Mouse (Mus musculus) limb, embryonic 12.5 days (tissue): ENCODE results near the gene Kctd13. TPM values are rescaled to one million over a fixed set of nuclear protein-coding genes. Genes with fewer than 3 reads are reported as not detected.
"Not testable (repeated sequence)": the region's sequence is repeated elsewhere in the genome, so short reads cannot be mapped to it uniquely, and the experiment has no call there.

Source experiments
- ATAC-seq: fragments of 200-750 bp; cut with Nextera tagmentation; 2 replicates; pipeline ENCODE4 v1.8.0; 2017; ENCODE audit warnings: low read depth, moderate TSS enrichment; ENCODE audit not compliant: insufficient number of reproducible peaks, insufficient read depth, low FRiP score, low TSS enrichment
- H3K27ac ChIP-seq: fragments of 300-500 bp; sonication (generic); 2 replicates; pipeline ENCODE4 v1.5.1; 2016; ENCODE audit warnings: mild to moderate bottlenecking, moderate library complexity
- H3K27me3 ChIP-seq: fragments of 300-500 bp; sonication (generic); 2 replicates; pipeline ENCODE4 v1.6.1; 2016; ENCODE audit warnings: mild to moderate bottlenecking, moderate library complexity
- H3K36me3 ChIP-seq: fragments of 300-500 bp; sonication (generic); 2 replicates; pipeline ENCODE4 v1.6.1; 2016; ENCODE audit warnings: mild to moderate bottlenecking, moderate library complexity
- H3K4me1 ChIP-seq: fragments of 300-500 bp; sonication (generic); replicated peaks from 2 replicates; pipeline ENCODE4 v1.6.1; 2016
- H3K4me2 ChIP-seq: fragments of 300-500 bp; sonication (generic); 2 replicates; pipeline ENCODE4 v1.6.1; 2016; ENCODE audit warnings: mild to moderate bottlenecking, moderate library complexity
- H3K4me3 ChIP-seq: fragments of 300-500 bp; sonication (generic); replicated peaks from 2 replicates; pipeline ENCODE4 v1.5.1; 2016; ENCODE audit warnings: mild to moderate bottlenecking
- H3K9ac ChIP-seq: fragments of 300-500 bp; sonication (generic); replicated peaks from 2 replicates; pipeline ENCODE4 v1.6.1; 2016; ENCODE audit warnings: mild to moderate bottlenecking, moderate library complexity
- H3K9me3 ChIP-seq: fragments of 300-500 bp; sonication (generic); 2 replicates; pipeline ENCODE4 v1.6.1; 2016; ENCODE audit warnings: mild to moderate bottlenecking, moderate library complexity
- WGBS: fragments of 180-500 bp; shearing (Covaris S2); methylation state at CpG from one replicate; pipeline ENCODE4 v1.1.7; 2016; 5-methylcytosine and 5-hydroxymethylcytosine counted together
- polyA plus RNA-seq: library from polyadenylated mRNA; unstranded; fragments of >200 nt; fragmentation: Nextera tagmentation; extraction: Ambion mirVana; gene quantifications from 2 replicates; pipeline ENCODE4 v1.2.1, GENCODE M21; 2016

Gene Kctd13
- polyA plus RNA-seq, 1 experiment from 2014 or later: 19.7 TPM

- ATAC-seq: no peak
- Histone ChIP-seq H3K9ac (no peak overlapping the region), H3K27me3 (no peaks in the 10 kb centered on the region), H3K4me2 (no peak overlapping the region), H3K4me1 (no peaks in the 10 kb centered on the region), H3K4me3 (no peak overlapping the region), H3K27ac (no peak overlapping the region), H3K36me3 (no peaks in the 10 kb centered on the region), H3K9me3 (no peaks in the 10 kb centered on the region)
- WGBS: 81% methylated on average over 3 of the region's 3 CpGs
Measured at GRCm38 (mm10) chr7:126905590-126905989, 23.1 kb upstream of the Kctd13 start.

DNA sequence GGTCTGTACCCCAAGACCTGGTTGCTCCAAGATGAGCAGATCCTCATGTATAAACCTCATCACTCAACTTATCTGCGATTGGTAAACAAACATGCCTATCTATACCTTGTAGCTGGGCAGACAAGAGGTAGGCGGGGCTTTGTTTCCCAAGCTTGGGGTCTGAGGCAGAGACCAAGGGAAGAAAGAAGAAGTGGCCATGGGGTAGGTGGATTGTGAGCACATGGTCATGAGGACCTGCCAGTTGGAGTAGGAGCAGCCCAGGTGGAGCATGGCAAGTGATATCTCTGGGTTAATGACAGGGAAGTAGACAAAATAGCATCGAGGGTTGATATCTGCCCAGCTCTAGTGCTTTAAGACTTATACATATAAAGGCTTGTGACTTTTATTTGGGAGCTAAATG is 13.8 kb upstream of the Kctd13 start:
- no peaks in the 10 kb centered on the region for H3K27me3 ChIP-seq
- H3K4me1 ChIP-seq: no peaks in the 10 kb centered on the region
- 86% methylated on average over 3 of the region's 3 CpGs for WGBS

GRCm38 (mm10) chr7:126918356-126918755 is 10.3 kb upstream of the Kctd13 start:
- not testable (repeated sequence) for H3K27ac ChIP-seq, ATAC-seq, H3K4me3 ChIP-seq, H3K4me2 ChIP-seq, H3K27me3 ChIP-seq, H3K9ac ChIP-seq, H3K9me3 ChIP-seq, H3K4me1 ChIP-seq, H3K36me3 ChIP-seq
- WGBS: 36% methylated on average over 4 of the region's 4 CpGs

More for the DNA sequence above, 13.8 kb upstream of the Kctd13 start:
- no peak overlapping the region for H3K9ac ChIP-seq
- no peak overlapping the region for H3K27ac ChIP-seq
- ATAC-seq: no peak
- H3K36me3 ChIP-seq: no peaks in the 10 kb centered on the region
- no peak overlapping the region for H3K4me3 ChIP-seq
- no peak overlapping the region for H3K4me2 ChIP-seq
- H3K9me3 ChIP-seq: no peaks in the 10 kb centered on the region

DNA sequence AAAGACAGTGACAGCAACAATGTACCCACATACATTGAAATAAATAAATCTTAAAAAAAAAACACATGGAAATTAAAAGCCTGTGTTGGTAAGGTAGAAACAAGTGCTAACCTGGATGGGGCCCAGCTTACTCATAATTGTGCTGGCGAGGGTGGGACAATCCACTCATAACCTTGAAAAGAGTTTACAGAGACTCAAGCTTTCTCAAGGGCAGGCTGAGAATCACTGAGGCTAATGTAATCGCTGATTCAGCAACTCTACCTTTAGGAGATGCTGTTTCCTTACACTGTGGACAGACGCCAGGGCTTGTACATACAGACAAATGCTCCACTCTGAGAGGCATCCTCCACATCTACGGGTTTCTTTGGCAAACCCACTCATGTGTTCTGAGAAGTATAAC is 8.7 kb upstream of the Kctd13 start:
- 78% methylated on average over 4 of the region's 4 CpGs for WGBS
- no peaks in the 10 kb centered on the region for H3K36me3 ChIP-seq
- no peaks in the 10 kb centered on the region for H3K4me1 ChIP-seq
- H3K4me3 ChIP-seq: no peak overlapping the region
- no peak overlapping the region for H3K4me2 ChIP-seq
- ATAC-seq: no peak
- no peaks in the 10 kb centered on the region for H3K27me3 ChIP-seq
- H3K9me3 ChIP-seq: no peaks in the 10 kb centered on the region
- no peak overlapping the region for H3K9ac ChIP-seq
- H3K27ac ChIP-seq: no peak overlapping the region

GRCm38 (mm10) chr7:126921563-126921962 is 7.1 kb upstream of the Kctd13 start:
- Histone ChIP-seq H3K9ac (no peak overlapping the region), H3K36me3 (no peaks in the 10 kb centered on the region), H3K27ac (no peak overlapping the region), H3K4me2 (no peak overlapping the region), H3K4me1 (no peaks in the 10 kb centered on the region), H3K9me3 (no peaks in the 10 kb centered on the region), H3K4me3 (no peak overlapping the region), H3K27me3 (no peaks in the 10 kb centered on the region)
- ATAC-seq: no peak
- 81% methylated on average over 2 of the region's 2 CpGs for WGBS

DNA sequence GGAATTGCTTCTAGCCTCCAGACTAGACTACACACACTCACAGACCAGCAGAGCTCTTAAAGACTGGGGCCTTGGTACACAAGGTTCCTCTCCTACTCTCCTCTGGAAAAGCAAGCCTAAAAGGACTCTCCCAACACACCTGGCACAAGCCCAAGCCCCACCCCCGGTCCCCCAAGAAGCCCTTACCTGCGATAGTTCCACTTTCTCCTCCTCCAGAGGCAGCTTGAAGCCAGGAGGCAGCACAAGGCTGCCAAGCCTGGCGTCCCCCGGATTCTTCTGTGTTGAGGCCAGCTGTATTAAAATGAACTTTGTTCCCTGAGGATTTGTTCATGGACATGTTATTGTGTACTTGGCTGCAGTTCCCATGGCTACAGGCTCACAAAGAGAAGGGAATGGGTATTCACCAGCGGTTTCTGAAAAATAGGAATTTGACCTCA is 6.0 kb upstream of the Kctd13 start, which contains the start of gene Tmem219:
Tmem219 (minus strand) TSS at position 294 of the 437 bp plus-strand sequence.
- no peaks in the 10 kb centered on the region for H3K36me3 ChIP-seq
- H3K4me3 ChIP-seq: no peak within 1 kb of the TSS
- ATAC-seq: no peak
- H3K9ac ChIP-seq: no peak within 1 kb of the TSS; the same call in 1 of the 2 replicates
- no peak within 1 kb of the TSS for H3K27ac ChIP-seq
- H3K27me3 ChIP-seq: no peaks in the 10 kb centered on the region
- no peaks in the 10 kb centered on the region for H3K4me1 ChIP-seq
- H3K9me3 ChIP-seq: no peaks in the 10 kb centered on the region
- 66% methylated on average over 5 of the region's 5 CpGs for WGBS
- H3K4me2 ChIP-seq: no peak within 1 kb of the TSS

DNA sequence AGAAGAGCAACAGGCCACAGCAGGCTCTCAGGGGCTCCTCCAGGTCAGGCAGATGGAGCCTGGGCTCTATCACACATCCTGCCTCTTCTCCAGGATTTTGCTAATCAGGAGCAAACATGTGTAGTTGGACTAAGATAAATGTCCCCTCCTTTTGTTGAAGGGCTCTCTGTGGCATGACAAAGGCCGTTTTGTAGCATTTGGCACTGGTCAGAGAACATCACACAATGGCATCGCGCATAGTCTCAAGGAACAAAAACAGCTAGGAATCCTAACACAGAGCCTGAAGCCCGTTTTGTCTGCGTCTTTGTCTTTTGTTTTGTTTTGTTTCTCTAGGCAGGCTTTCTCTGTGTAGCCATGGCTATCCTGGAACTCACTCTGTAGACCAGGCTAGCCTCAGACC is 4.7 kb upstream of the Kctd13 start:
- 75% methylated on average over 5 of the region's 5 CpGs for WGBS
- H3K4me2 ChIP-seq: no peak overlapping the region
- H3K27me3 ChIP-seq: no peaks in the 10 kb centered on the region
- no peak overlapping the region for H3K4me3 ChIP-seq
- no peaks in the 10 kb centered on the region for H3K9me3 ChIP-seq
- no peak overlapping the region for H3K27ac ChIP-seq
- no peak overlapping the region for H3K9ac ChIP-seq
- no peaks in the 10 kb centered on the region for H3K4me1 ChIP-seq
- ATAC-seq: no peak
- no peaks in the 10 kb centered on the region for H3K36me3 ChIP-seq

DNA sequence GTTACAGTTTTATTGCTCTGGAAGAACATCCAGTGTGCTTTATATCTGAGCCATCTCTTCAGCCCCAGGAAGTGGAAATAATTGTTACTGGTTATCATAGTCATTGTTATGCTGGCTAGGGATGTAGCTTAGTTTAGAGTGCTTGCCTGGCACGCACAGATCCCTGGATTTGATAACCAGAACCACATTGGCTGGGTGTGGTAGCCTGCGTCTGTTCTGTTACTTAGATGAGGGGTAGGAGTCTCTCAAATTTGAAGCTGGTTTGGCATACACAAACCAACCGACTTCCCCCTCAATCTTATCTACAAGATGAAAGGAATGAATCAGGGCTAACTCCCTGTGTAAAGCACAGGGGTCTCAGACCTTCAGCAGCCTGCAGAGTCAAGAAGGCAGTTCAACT is 2.4 kb upstream of the Kctd13 start:
- Histone ChIP-seq H3K9ac (no peak overlapping the region), H3K27ac (no peak overlapping the region), H3K4me2 (no peak overlapping the region), H3K36me3 (peaks cover 8% of the 10 kb centered on the region), H3K4me3 (no peak overlapping the region), H3K4me1 (peaks cover 9% of the 10 kb centered on the region), H3K9me3 (no peaks in the 10 kb centered on the region), H3K27me3 (no peaks in the 10 kb centered on the region)
- WGBS: 17% methylated on average over 3 of the region's 3 CpGs
- no peak for ATAC-seq

GRCm38 (mm10) chr7:126929046-126929445 is 367 bp downstream of the Kctd13 start:
- ATAC-seq: peak; percentile 71
- under 1% methylated on average over 27 of the region's 27 CpGs for WGBS
- H3K36me3 ChIP-seq: peaks cover 32% of the 10 kb centered on the region
- H3K9ac ChIP-seq: peak overlapping the region; percentile 81
- H3K27me3 ChIP-seq: no peaks in the 10 kb centered on the region
- H3K4me3 ChIP-seq: peak overlapping the region; percentile 84
- H3K4me2 ChIP-seq: peak overlapping the region; percentile 90
- H3K27ac ChIP-seq: peak overlapping the region; percentile 83
- peaks cover 9% of the 10 kb centered on the region for H3K4me1 ChIP-seq
- H3K9me3 ChIP-seq: no peaks in the 10 kb centered on the region

DNA sequence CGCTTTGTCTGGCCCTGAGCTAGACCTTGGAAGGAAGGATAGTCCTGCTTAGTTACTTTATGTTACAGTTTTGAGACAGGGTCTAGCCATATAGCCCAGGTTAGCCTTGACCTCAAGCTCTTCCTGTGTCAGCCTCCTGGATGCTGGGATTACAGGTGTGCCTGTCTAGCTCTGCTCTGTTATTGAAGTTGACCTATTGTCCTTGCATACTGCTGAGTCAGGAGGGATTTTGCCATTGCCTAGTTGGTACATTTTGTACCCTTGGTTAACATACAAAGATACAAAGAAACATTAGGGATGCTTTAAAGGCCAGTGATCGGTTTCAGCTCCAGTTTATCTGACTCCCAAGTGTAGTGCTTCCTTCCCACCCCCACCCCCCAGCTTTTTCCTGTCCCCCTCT is 4.0 kb downstream of the Kctd13 start:
- Histone ChIP-seq H3K9me3 (peaks cover 3% of the 10 kb centered on the region; the same call in 1 of the 2 replicates), H3K27me3 (no peaks in the 10 kb centered on the region), H3K9ac (no peak overlapping the region), H3K27ac (no peak overlapping the region), H3K36me3 (peaks cover 54% of the 10 kb centered on the region), H3K4me2 (no peak overlapping the region), H3K4me3 (no peak overlapping the region), H3K4me1 (peaks cover 9% of the 10 kb centered on the region)
- ATAC-seq: no peak
- WGBS: 84% methylated on average over 2 of the region's 2 CpGs

DNA sequence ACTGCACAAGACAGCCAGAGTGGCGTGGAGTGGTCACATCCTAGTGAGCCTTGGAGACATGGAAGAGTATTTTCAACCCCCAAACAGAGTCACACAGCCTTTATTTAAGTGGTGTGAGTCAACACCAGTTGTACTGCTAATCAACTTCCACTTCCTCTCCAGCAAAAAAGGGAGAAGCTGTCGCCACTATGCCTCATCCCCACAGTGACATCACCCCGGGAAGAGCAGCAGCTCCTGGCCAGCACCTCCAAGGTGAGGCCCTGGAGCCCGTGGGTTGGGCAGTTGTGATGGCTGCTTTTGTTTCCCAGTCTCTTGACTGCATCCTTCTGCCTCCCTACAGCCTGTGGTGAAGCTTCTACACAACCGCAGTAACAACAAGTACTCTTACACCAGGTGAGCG is 12.5 kb downstream of the Kctd13 start:
- H3K27me3 ChIP-seq: no peaks in the 10 kb centered on the region
- no peaks in the 10 kb centered on the region for H3K4me1 ChIP-seq
- no peak for ATAC-seq
- H3K36me3 ChIP-seq: peaks cover 55% of the 10 kb centered on the region
- WGBS: 49% methylated on average over 6 of the region's 6 CpGs
- no peak overlapping the region for H3K27ac ChIP-seq
- H3K4me2 ChIP-seq: no peak overlapping the region
- no peak overlapping the region for H3K9ac ChIP-seq
- H3K4me3 ChIP-seq: no peak overlapping the region
- H3K9me3 ChIP-seq: peaks cover 5% of the 10 kb centered on the region; the same call in 1 of the 2 replicates

DNA sequence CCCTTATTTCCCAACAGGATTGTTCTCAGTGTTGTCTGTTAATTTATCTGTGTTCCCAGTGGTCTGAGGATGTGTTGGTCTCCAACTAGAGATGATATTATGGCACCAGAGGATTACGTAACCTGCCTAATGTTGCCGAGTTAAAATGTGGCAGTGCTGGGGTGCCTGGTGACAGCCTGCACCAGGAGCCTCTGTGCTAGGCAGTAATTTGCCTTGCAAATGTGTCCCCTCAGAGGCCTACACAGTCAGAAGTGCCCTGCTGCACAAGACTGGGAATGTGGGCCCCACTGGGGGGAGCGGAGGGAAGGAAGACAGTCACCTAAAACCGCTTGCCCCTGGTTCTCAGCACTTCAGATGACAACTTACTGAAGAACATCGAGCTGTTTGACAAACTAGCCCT is 13.1 kb downstream of the Kctd13 start:
- H3K9me3 ChIP-seq: peaks cover 5% of the 10 kb centered on the region; the same call in 1 of the 2 replicates
- no peak overlapping the region for H3K27ac ChIP-seq
- H3K9ac ChIP-seq: no peak overlapping the region
- no peak for ATAC-seq
- H3K4me2 ChIP-seq: no peak overlapping the region
- H3K4me1 ChIP-seq: no peaks in the 10 kb centered on the region
- H3K36me3 ChIP-seq: peaks cover 49% of the 10 kb centered on the region
- no peak overlapping the region for H3K4me3 ChIP-seq
- no peaks in the 10 kb centered on the region for H3K27me3 ChIP-seq
- WGBS: 80% methylated on average over 5 of the region's 5 CpGs
